Mouse (Mus musculus) liver, postnatal 0 days (tissue): Measurements from ENCODE around the gene Arg1. TPM values are rescaled to one million over a fixed set of nuclear protein-coding genes. Genes with fewer than 3 reads are reported as not detected.

Experiments used
- ATAC-seq: fragments of 200-750 bp; cut with Nextera tagmentation; 2 replicates; pipeline ENCODE4 v1.8.0; 2017; ENCODE audit warnings: mild to moderate bottlenecking, moderate library complexity
- DNase-seq: peaks from one replicate; pipeline ENCODE4 v3.0.0-alpha.2; 2016
- H3K27ac ChIP-seq: fragments of 300-500 bp; sonication (generic); 2 replicates; pipeline ENCODE4 v1.5.1; 2014; ENCODE audit warnings: antibody characterized with exemption, moderate library complexity, mild to moderate bottlenecking, low read depth
- H3K27me3 ChIP-seq: fragments of 300-500 bp; sonication (generic); 2 replicates; pipeline ENCODE4 v1.6.1; 2014; ENCODE audit warnings: low read length, control low read depth, mixed read lengths; ENCODE audit not compliant: insufficient read depth
- H3K36me3 ChIP-seq: fragments of 300-500 bp; sonication (generic); replicated peaks from 2 replicates; pipeline ENCODE4 v1.6.1; 2014; ENCODE audit warnings: mild to moderate bottlenecking, control low read depth, low read length, moderate library complexity, mixed read lengths; ENCODE audit not compliant: insufficient read depth
- H3K4me1 ChIP-seq: fragments of 300-500 bp; sonication (generic); 2 replicates; pipeline ENCODE4 v1.6.1; 2014; ENCODE audit warnings: antibody characterized with exemption, mild to moderate bottlenecking, control low read depth; ENCODE audit not compliant: insufficient read depth
- H3K4me2 ChIP-seq: fragments of 300-500 bp; sonication (generic); 2 replicates; pipeline ENCODE4 v1.6.1; 2014; ENCODE audit warnings: low read depth, mild to moderate bottlenecking, low read length, moderate library complexity, mixed read lengths
- H3K4me3 ChIP-seq: fragments of 300-500 bp; sonication (generic); 2 replicates; pipeline ENCODE4 v1.5.1; 2014; ENCODE audit warnings: low read depth, low read length
- H3K9ac ChIP-seq: fragments of 300-500 bp; sonication (generic); replicated peaks from 2 replicates; pipeline ENCODE4 v1.6.1; 2014; ENCODE audit warnings: mild to moderate bottlenecking, moderate library complexity
- H3K9me3 ChIP-seq: fragments of 300-500 bp; sonication (generic); 2 replicates; pipeline ENCODE4 v1.6.1; 2016; ENCODE audit warnings: mild to moderate bottlenecking, control low read depth, low read length, mixed read lengths
- CTCF ChIP-seq: sonication (generic); IDR thresholded peaks from 2 replicates; pipeline ENCODE4 v1.5.1; 2016; ENCODE audit warnings: antibody characterized with exemption, low read depth
- EP300 ChIP-seq: IDR thresholded peaks from 2 replicates; pipeline ENCODE4 v1.6.1; 2016; ENCODE audit warnings: antibody characterized with exemption, low read depth, mild to moderate bottlenecking
- WGBS: fragments of 180-500 bp; shearing (Covaris S2); extraction: QIAGEN DNeasy Blood & Tissue Kit; methylation state at CpG from one replicate; pipeline ENCODE4 v1.1.7; 2014; ENCODE audit not compliant: insufficient replicate concordance; 5-methylcytosine and 5-hydroxymethylcytosine counted together
- polyA plus RNA-seq: library from polyadenylated mRNA; unstranded; fragments of >200 nt; fragmentation: Nextera tagmentation; extraction: Ambion mirVana; gene quantifications from 2 replicates; pipeline ENCODE4 v1.2.1, GENCODE M21; 2015

The Arg1 gene
- polyA plus RNA-seq, 1 experiment from 2014 or later: 604 TPM

DNA sequence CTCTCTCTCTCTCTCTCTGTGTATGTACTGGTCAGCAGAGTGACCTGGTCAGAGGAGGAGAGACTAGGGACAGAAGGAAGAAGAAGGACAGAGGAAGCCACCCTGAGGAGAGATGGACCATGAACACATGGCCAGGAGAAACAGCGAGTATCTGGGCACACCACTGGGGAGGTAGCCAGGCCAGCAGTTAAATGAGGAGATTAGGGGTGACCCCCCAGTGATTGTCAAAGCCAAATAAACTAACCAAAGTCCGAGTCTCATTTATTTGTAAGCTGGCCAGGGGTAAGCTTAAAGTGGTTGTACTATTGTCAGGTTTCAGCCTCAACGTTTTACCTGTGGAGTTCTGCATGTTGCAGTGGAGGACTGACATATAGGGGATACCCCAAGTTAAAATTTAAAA is 3.0 kb downstream of the Arg1 start:
- Histone ChIP-seq H3K9me3 (no peaks in the 10 kb centered on the region), H3K27me3 (no peaks in the 10 kb centered on the region), H3K36me3 (peaks cover 12% of the 10 kb centered on the region), H3K9ac (peak overlapping the region; percentile 68), H3K4me3 (peak overlapping the region; percentile 41), H3K27ac (peak overlapping the region; percentile 87), H3K4me2 (peak overlapping the region; percentile 62), H3K4me1 (no peaks in the 10 kb centered on the region; the same call in 1 of the 2 replicates)
- no peak for DNase-seq
- WGBS: 57% methylated on average over 3 of the region's 3 CpGs
- ATAC-seq: peak; percentile 3; the same call in 1 of the 2 replicates
- TF ChIP-seq CTCF (no peak), EP300 (no peak)

DNA sequence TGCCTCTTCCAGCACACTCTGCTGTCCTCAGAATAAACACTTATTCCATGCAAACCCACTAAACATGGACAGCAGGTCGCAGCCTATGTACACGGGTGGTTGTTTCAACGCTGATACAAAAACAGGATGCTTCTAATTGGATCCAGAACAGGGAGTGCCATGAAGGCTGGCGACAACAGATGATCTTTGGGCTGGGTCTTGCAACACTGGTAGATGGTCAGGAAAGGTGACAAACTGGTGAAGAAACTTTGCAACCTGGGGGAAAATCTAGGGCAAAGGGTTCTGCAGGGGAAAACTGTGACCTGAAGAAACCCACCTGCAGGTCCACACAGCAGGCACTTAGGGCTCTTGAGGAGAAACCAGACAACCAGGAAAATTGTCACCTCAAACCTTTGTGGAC is 4.3 kb downstream of the Arg1 start:
- peak; percentile 62 for ATAC-seq
- DNase-seq: no peak
- Histone ChIP-seq H3K9ac (no peak overlapping the region; the same call in 1 of the 2 replicates), H3K4me1 (no peaks in the 10 kb centered on the region), H3K9me3 (no peaks in the 10 kb centered on the region), H3K36me3 (peaks cover 22% of the 10 kb centered on the region), H3K27me3 (no peaks in the 10 kb centered on the region), H3K27ac (peak overlapping the region; percentile 87), H3K4me2 (peak overlapping the region; percentile 38; the same call in 1 of the 2 replicates), H3K4me3 (no peak overlapping the region)
- TF ChIP-seq EP300 (0 out of 2 replicates have a peak, but pooled peaks have one; percentile 48), CTCF (no peak)
- WGBS: 62% methylated on average over 4 of the region's 4 CpGs

- no peak for TF ChIP-seq CTCF
- DNase-seq (no peak), ATAC-seq (no peak)
- Histone ChIP-seq H3K27me3 (no peaks in the 10 kb centered on the region), H3K4me1 (no peaks in the 10 kb centered on the region), H3K9me3 (no peaks in the 10 kb centered on the region), H3K4me2 (no peak overlapping the region), H3K9ac (no peak overlapping the region), H3K27ac (no peak overlapping the region), H3K4me3 (no peak overlapping the region), H3K36me3 (peaks cover 48% of the 10 kb centered on the region)
- WGBS: 77% methylated on average over 6 of the region's 6 CpGs
Observed at GRCm38 (mm10) chr10:24915486-24915885, 11.8 kb downstream of the Arg1 start.

DNA sequence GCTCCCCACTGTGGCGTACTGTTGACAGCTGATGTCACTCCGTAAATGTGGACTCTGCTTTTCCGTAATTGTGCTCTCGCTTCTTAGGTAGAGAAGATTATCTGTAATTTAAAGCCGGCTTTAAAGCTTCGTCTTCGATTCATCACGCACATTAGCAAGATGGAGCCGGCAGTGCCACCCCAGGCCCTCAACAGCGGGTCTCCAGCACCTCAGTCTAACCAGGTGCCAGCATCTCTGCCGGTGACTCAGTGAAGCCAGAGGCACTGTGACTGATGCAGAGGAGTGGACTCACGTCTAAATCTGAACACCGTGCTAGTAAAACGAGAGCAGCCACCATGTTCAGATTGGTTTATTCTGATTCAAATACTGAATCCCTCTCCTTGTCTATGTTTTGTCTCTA is 14.7 kb downstream of the Arg1 start:
- WGBS: 92% methylated on average over 14 of the region's 14 CpGs
- peaks cover 59% of the 10 kb centered on the region for H3K36me3 ChIP-seq

DNA sequence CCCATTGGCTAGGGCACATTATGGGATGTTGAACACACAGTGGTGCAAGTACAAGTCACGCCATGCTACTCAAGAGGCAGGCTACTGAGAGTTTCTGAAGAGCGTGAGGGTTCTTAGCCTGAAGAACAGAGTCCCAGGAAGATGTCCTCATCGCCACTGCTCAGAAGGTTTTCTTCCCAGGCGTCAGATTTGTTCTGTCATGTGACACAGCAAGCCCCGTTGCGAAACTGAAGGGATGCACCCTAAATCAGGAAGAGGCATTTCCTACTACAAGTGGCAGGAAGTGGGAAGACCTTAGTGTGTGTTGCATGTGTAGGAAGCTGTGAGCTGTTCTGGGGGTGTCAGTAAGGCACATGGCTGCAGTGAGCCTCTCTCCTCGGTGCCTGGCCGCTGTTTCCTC is 16.1 kb downstream of the Arg1 start:
- ATAC-seq (peak; percentile 39), DNase-seq (peak; percentile 50)
- H3K27me3 ChIP-seq: no peaks in the 10 kb centered on the region
- 61% methylated on average over 8 of the region's 8 CpGs for WGBS
- no peak for TF ChIP-seq EP300
- H3K9ac ChIP-seq: no peak overlapping the region
- no peak overlapping the region for H3K27ac ChIP-seq
- H3K36me3 ChIP-seq: peaks cover 54% of the 10 kb centered on the region
- H3K9me3 ChIP-seq: no peaks in the 10 kb centered on the region
- H3K4me2 ChIP-seq: no peak overlapping the region
- H3K4me3 ChIP-seq: no peak overlapping the region
- H3K4me1 ChIP-seq: no peaks in the 10 kb centered on the region

More for the DNA sequence above, 14.7 kb downstream of the Arg1 start:
- Histone ChIP-seq H3K4me3 (no peak overlapping the region), H3K4me1 (no peaks in the 10 kb centered on the region), H3K4me2 (no peak overlapping the region), H3K27me3 (no peaks in the 10 kb centered on the region), H3K9me3 (no peaks in the 10 kb centered on the region), H3K9ac (no peak overlapping the region), H3K27ac (no peak overlapping the region)
- DNase-seq (no peak), ATAC-seq (peak; percentile 20)
- no peak for TF ChIP-seq CTCF
- TF ChIP-seq EP300: no peak

GRCm38 (mm10) chr10:24905627-24906026 is 21.7 kb downstream of the Arg1 start:
- Histone ChIP-seq H3K9me3 (no peaks in the 10 kb centered on the region), H3K9ac (no peak overlapping the region), H3K4me3 (no peak overlapping the region), H3K27ac (no peak overlapping the region), H3K4me2 (no peak overlapping the region), H3K27me3 (no peaks in the 10 kb centered on the region), H3K4me1 (no peaks in the 10 kb centered on the region), H3K36me3 (peaks cover 78% of the 10 kb centered on the region)
- 81% methylated on average over 10 of the region's 10 CpGs for WGBS
- no peak for DNase-seq
- ATAC-seq: no peak
- no peak for TF ChIP-seq CTCF
- no peak for TF ChIP-seq EP300

GRCm38 (mm10) chr10:24895927-24896326 is 31.4 kb downstream of the Arg1 start:
- ATAC-seq: no peak
- TF ChIP-seq CTCF (peak; percentile 23), EP300 (no peak)
- Histone ChIP-seq H3K27ac (no peak overlapping the region), H3K9ac (no peak overlapping the region), H3K4me1 (no peaks in the 10 kb centered on the region), H3K9me3 (no peaks in the 10 kb centered on the region), H3K4me3 (no peak overlapping the region), H3K4me2 (no peak overlapping the region), H3K36me3 (peaks cover 75% of the 10 kb centered on the region), H3K27me3 (no peaks in the 10 kb centered on the region)
- WGBS: 84% methylated on average over 8 of the region's 8 CpGs
- no peak for DNase-seq
